Mouse (Mus musculus) macrophage (primary cell): Measurements from ENCODE around the gene Trmt1. TPM values are rescaled to one million over a fixed set of nuclear protein-coding genes. Genes with fewer than 3 reads are reported as not detected.
A peak's percentile ranks its signal among the peaks of the same experiment; 100 is the strongest.

Source experiments
- H3K27ac ChIP-seq: fragments of 350-480 bp; formaldehyde crosslinking; 2 replicates; pipeline ENCODE4 v1.9.0; 2021
- H3K36me3 ChIP-seq: fragments of 350-480 bp; formaldehyde crosslinking; 2 replicates; pipeline ENCODE4 v1.9.0; 2021; ENCODE audit errors: inconsistent target
- H3K4me3 ChIP-seq: fragments of 350-480 bp; formaldehyde crosslinking; 2 replicates; pipeline ENCODE4 v1.9.0; 2021; ENCODE audit errors: inconsistent target
- H3K79me2 ChIP-seq: fragments of 350-480 bp; formaldehyde crosslinking; 2 replicates; pipeline ENCODE4 v1.9.0; 2021; ENCODE audit errors: inconsistent target
- WGBS: methylation state at CpG from one replicate; pipeline ENCODE4 v1.1.7; 2026; ENCODE audit warnings: inconsistent platforms; ENCODE audit not compliant: missing documents; 5-methylcytosine and 5-hydroxymethylcytosine counted together
- polyA plus RNA-seq: library from polyadenylated mRNA; stranded (reverse); fragments of 250-400 nt; gene quantifications from 3 replicates; pipeline ENCODE4 v1.2.4, GENCODE M21; 2018; ENCODE audit warnings: inconsistent platforms

Trmt1 gene
- polyA plus RNA-seq, 1 experiment from 2014 or later = 24.6 TPM

GRCm38 (mm10) chr8:84718959-84719690 lies 33.0 kb downstream of the Trmt1 start:
- Histone ChIP-seq H3K79me2 (no peaks in the 10 kb centered on the region), H3K27ac (no peak overlapping the region), H3K4me3 (no peak overlapping the region), H3K36me3 (no peaks in the 10 kb centered on the region)
- 95% methylated on average over 5 of the region's 5 CpGs for WGBS

- 44% methylated on average over 6 of the region's 6 CpGs for WGBS
- H3K27ac ChIP-seq = 0 out of 2 replicates have a peak overlapping the region, but pooled peaks have one; percentile 8
- no peaks in the 10 kb centered on the region for H3K79me2 ChIP-seq
- H3K36me3 ChIP-seq = no peaks in the 10 kb centered on the region
- H3K4me3 ChIP-seq = no peak overlapping the region
These were observed 36.4 kb downstream of the Trmt1 start for GRCm38 (mm10) chr8:84722530-84722849.

GRCm38 (mm10) chr8:84722850-84723570 lies 36.9 kb downstream of the Trmt1 start, which contains the start of gene G430095P16Rik:
G430095P16Rik (plus strand) TSS chr8:84723007.
- Histone ChIP-seq H3K4me3 (no peak within 1 kb of the TSS; the same call in 1 of the 2 replicates), H3K27ac (peak within 1 kb of the TSS; percentile 25), H3K36me3 (no peaks in the 10 kb centered on the region), H3K79me2 (no peaks in the 10 kb centered on the region)
- 23% methylated on average over 9 of the region's 10 CpGs for WGBS

- Histone ChIP-seq H3K27ac (peak overlapping the region; percentile 25), H3K79me2 (no peaks in the 10 kb centered on the region), H3K4me3 (no peak overlapping the region), H3K36me3 (no peaks in the 10 kb centered on the region)
- 27% methylated on average over 7 of the region's 7 CpGs for WGBS
These were observed 37.4 kb downstream of the Trmt1 start for GRCm38 (mm10) chr8:84723571-84723900.

GRCm38 (mm10) chr8:84724683-84725082 lies 38.6 kb downstream of the Trmt1 start:
- WGBS = 60% methylated on average over 9 of the region's 9 CpGs
- Histone ChIP-seq H3K27ac (peak overlapping the region; percentile 40; the same call in 1 of the 2 replicates), H3K36me3 (no peaks in the 10 kb centered on the region), H3K4me3 (no peak overlapping the region), H3K79me2 (no peaks in the 10 kb centered on the region)

- no peaks in the 10 kb centered on the region for H3K79me2 ChIP-seq
- no peaks in the 10 kb centered on the region for H3K36me3 ChIP-seq
- peak overlapping the region; percentile 40 for H3K27ac ChIP-seq
- 51% methylated on average over 9 of the region's 10 CpGs for WGBS
- no peak overlapping the region for H3K4me3 ChIP-seq
These were observed 39.3 kb downstream of the Trmt1 start for GRCm38 (mm10) chr8:84725246-84725940.

- H3K79me2 ChIP-seq = no peaks in the 10 kb centered on the region
- H3K36me3 ChIP-seq = no peaks in the 10 kb centered on the region
- H3K4me3 ChIP-seq = no peak overlapping the region
- WGBS = 4% methylated on average over 3 of the region's 3 CpGs
- peak overlapping the region; percentile 40 for H3K27ac ChIP-seq
These were observed 39.8 kb downstream of the Trmt1 start for GRCm38 (mm10) chr8:84725941-84726259.

GRCm38 (mm10) chr8:84728474-84728873 lies 42.4 kb downstream of the Trmt1 start:
- Histone ChIP-seq H3K4me3 (no peak overlapping the region), H3K36me3 (no peaks in the 10 kb centered on the region), H3K27ac (no peak overlapping the region), H3K79me2 (no peaks in the 10 kb centered on the region)
- whole genome bisulfite sequencing = 63% methylated on average over 3 of the region's 3 CpGs

GRCm38 (mm10) chr8:84729921-84730362 lies 43.8 kb downstream of the Trmt1 start:
- 90% methylated on average over 14 of the region's 16 CpGs for WGBS
- H3K4me3 ChIP-seq = no peak overlapping the region
- no peak overlapping the region for H3K27ac ChIP-seq

GRCm38 (mm10) chr8:84730541-84731370 lies 44.6 kb downstream of the Trmt1 start:
- no peak overlapping the region for H3K27ac ChIP-seq
- WGBS = 76% methylated on average over 9 of the region's 9 CpGs
- H3K4me3 ChIP-seq = no peak overlapping the region
- no peaks in the 10 kb centered on the region for H3K79me2 ChIP-seq
- no peaks in the 10 kb centered on the region for H3K36me3 ChIP-seq

More at GRCm38 (mm10) chr8:84729921-84730362, 43.8 kb downstream of the Trmt1 start:
- Histone ChIP-seq H3K79me2 (no peaks in the 10 kb centered on the region), H3K36me3 (no peaks in the 10 kb centered on the region)

- no peaks in the 10 kb centered on the region for H3K36me3 ChIP-seq
- 77% methylated on average over 9 of the region's 11 CpGs for WGBS
- H3K27ac ChIP-seq = no peak overlapping the region
- H3K79me2 ChIP-seq = no peaks in the 10 kb centered on the region
- no peak overlapping the region for H3K4me3 ChIP-seq
These were observed 45.5 kb downstream of the Trmt1 start for GRCm38 (mm10) chr8:84731371-84732177.

- Histone ChIP-seq H3K36me3 (no peaks in the 10 kb centered on the region), H3K27ac (no peak overlapping the region), H3K4me3 (no peak overlapping the region), H3K79me2 (no peaks in the 10 kb centered on the region)
- 72% methylated on average over 5 of the region's 5 CpGs for WGBS
These were observed 46.4 kb downstream of the Trmt1 start for GRCm38 (mm10) chr8:84732545-84732944.

- no peak overlapping the region for H3K27ac ChIP-seq
- WGBS = 90% methylated on average over 6 of the region's 6 CpGs
- H3K36me3 ChIP-seq = no peaks in the 10 kb centered on the region
- H3K4me3 ChIP-seq = no peak overlapping the region
- no peaks in the 10 kb centered on the region for H3K79me2 ChIP-seq
These were observed 46.9 kb downstream of the Trmt1 start for GRCm38 (mm10) chr8:84732996-84733395.

- Histone ChIP-seq H3K36me3 (no peaks in the 10 kb centered on the region), H3K4me3 (no peak overlapping the region), H3K79me2 (no peaks in the 10 kb centered on the region), H3K27ac (no peak overlapping the region)
- WGBS = 89% methylated on average over 5 of the region's 6 CpGs
These were observed 47.9 kb downstream of the Trmt1 start for GRCm38 (mm10) chr8:84733959-84734358.
